15 mouse cellular contexts compared by ENCODE assay signal in the genomic region with DNA sequence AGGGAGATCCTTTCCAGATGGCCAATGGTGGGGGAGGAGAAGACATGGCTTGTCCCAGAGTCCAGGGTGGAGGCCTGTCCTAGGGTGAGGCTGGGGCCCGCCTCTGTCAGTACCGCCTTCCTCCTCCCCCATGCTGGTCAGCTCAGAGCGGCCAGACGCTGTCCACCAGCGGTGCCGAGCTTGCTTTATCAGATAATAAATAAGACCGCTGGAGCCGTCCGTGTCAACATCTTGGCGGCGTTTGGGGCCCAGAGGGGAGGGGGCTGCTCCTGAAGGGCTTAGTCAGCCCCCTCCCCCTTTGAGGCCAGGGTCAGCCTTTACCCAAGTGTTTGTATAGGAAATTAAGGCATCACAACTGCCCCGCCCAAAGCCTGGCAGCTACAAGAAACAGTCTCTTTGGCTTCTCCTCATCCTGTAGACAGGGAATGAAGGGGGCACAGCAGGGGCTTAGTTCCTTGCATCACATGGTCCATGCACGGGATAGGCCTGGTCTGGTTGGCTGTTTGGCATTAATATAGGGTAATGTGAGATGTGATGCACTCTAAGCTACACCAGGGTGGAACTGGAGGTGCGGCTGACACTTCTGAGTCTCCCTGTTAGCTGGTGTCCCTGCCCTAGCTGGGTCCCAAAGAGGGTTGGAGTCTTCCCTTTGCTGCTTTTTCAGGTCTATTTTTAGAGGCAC. TPM values are rescaled to one million over a fixed set of nuclear protein-coding genes. Genes with fewer than 3 reads are reported as not detected.
DNase-seq lines count a peak whose midpoint lies in the region; ATAC-seq and TF ChIP-seq lines count a peak whose summit lies in the region.
"Had no signal": no experiment of that assay in that cellular context is flagged by ENCODE, and none has a peak within 500 bp of the region (broad histone marks: within the 10 kb centered on the region; RNA-seq: fewer than 3 reads in every experiment).

No protein-coding gene starts in this region.

- H3K9ac ChIP-seq in intestine, embryonic 14.5 days (ENCODE audit: low read length): no peak overlapping the region
- H3K9ac ChIP-seq in midbrain, embryonic 13.5 days (replicated peaks): no peak overlapping the region; the same call in 1 of the 2 replicates
- no peak overlapping the region for H3K9ac ChIP-seq in forebrain, postnatal 0 days

- H3K4me2 ChIP-seq in intestine, embryonic 14.5 days (ENCODE audit: low read length): no peak overlapping the region
- H3K4me2 ChIP-seq in midbrain, embryonic 13.5 days (replicated peaks): no peak overlapping the region
- H3K4me2 ChIP-seq in forebrain, postnatal 0 days (ENCODE audit: low read depth): no peak overlapping the region

- H3K27me3 ChIP-seq in heart, embryonic 10.5 days (ENCODE audit: insufficient read depth, poor library complexity, severe bottlenecking): no peaks in the 10 kb centered on the region
- no peaks in the 10 kb centered on the region for H3K27me3 ChIP-seq in kidney, adult 2 months (replicated peaks; ENCODE audit: control insufficient read depth, insufficient read depth, low read length)
- H3K27me3 ChIP-seq in intestine, embryonic 14.5 days (replicated peaks; ENCODE audit: control insufficient read depth, insufficient read depth, low read length): no peaks in the 10 kb centered on the region
- H3K27me3 ChIP-seq in midbrain, embryonic 13.5 days: peaks cover 13% of the 10 kb centered on the region
- H3K27me3 ChIP-seq in forebrain, postnatal 0 days (ENCODE audit: insufficient read depth, low read length): no peaks in the 10 kb centered on the region

- WGBS in heart, embryonic 10.5 days: 4% methylated on average over 14 of the region's 14 CpGs
- WGBS in kidney, adult 2 months: 28% methylated on average over 14 of the region's 14 CpGs
- WGBS in intestine, embryonic 14.5 days: 12% methylated on average over 14 of the region's 14 CpGs
- WGBS in midbrain, embryonic 13.5 days: 20% methylated on average over 14 of the region's 14 CpGs
- WGBS in forebrain, postnatal 0 days: 43% methylated on average over 14 of the region's 14 CpGs

- H3K4me1 ChIP-seq in heart, embryonic 10.5 days: peaks cover 79% of the 10 kb centered on the region
- no peaks in the 10 kb centered on the region for H3K4me1 ChIP-seq in kidney, adult 2 months (ENCODE audit: control insufficient read depth, insufficient read depth, low read length)
- H3K4me1 ChIP-seq in intestine, embryonic 14.5 days (replicated peaks; ENCODE audit: control insufficient read depth, insufficient read depth, low read length): peaks cover 10% of the 10 kb centered on the region
- peaks cover 5% of the 10 kb centered on the region for H3K4me1 ChIP-seq in midbrain, embryonic 13.5 days (replicated peaks)
- H3K4me1 ChIP-seq in forebrain, postnatal 0 days (ENCODE audit: insufficient read depth): no peaks in the 10 kb centered on the region

- H3K9me3 ChIP-seq in heart, embryonic 10.5 days: no peaks in the 10 kb centered on the region
- H3K9me3 ChIP-seq in intestine, embryonic 14.5 days (ENCODE audit: control insufficient read depth, low read length): no peaks in the 10 kb centered on the region
- H3K9me3 ChIP-seq in midbrain, embryonic 13.5 days: no peaks in the 10 kb centered on the region
- no peaks in the 10 kb centered on the region for H3K9me3 ChIP-seq in forebrain, postnatal 0 days (ENCODE audit: low read length)

- peak; percentile 70 for ATAC-seq in intestine, embryonic 14.5 days (replicated peaks; ENCODE audit: low FRiP score, low TSS enrichment, low read depth)
- peak; percentile 60; the same call in 1 of the 2 replicates for ATAC-seq in midbrain, embryonic 13.5 days
- ATAC-seq in forebrain, postnatal 0 days: no peak

- peak; percentile 89 for DNase-seq in heart, embryonic 10.5 days (ENCODE audit: low spot score)
- DNase-seq in heart, adult 18-20 months: no peak
- DNase-seq in kidney, postnatal 4 days: peak; percentile 58 to 63
- DNase-seq in kidney, adult 2 months: no peak
- peak; percentile 61 for DNase-seq in intestine, embryonic 14.5 days (ENCODE audit: low spot score)
- DNase-seq in forebrain, postnatal 0 days: no peak
- no peak for DNase-seq in testis, postnatal 14 days (ENCODE audit: low spot score)
- DNase-seq: heart, postnatal 4 days; thymus, postnatal 4 days had no signal

- TF ChIP-seq CTCF in kidney, adult 2 months (conservative IDR thresholded peaks at IDR 0.05; ENCODE audit: insufficient read depth, insufficient read length, low read depth, low read length): no peak
- TF ChIP-seq CTCF in forebrain, postnatal 0 days (IDR thresholded peaks at IDR 0.05; ENCODE audit: low read depth): no peak

- TF ChIP-seq POLR2A in kidney, adult 2 months (IDR thresholded peaks at IDR 0.05; ENCODE audit: low read depth, low read length): no peak

- H3K27ac ChIP-seq in heart, embryonic 10.5 days: peak overlapping the region; percentile 83
- H3K27ac ChIP-seq in kidney, adult 2 months (ENCODE audit: insufficient read depth, low read depth, low read length): no peak overlapping the region
- H3K27ac ChIP-seq in intestine, embryonic 14.5 days (ENCODE audit: low read depth): peak overlapping the region; percentile 29; the same call in 1 of the 2 replicates
- H3K27ac ChIP-seq in midbrain, embryonic 13.5 days: no peak overlapping the region
- H3K27ac ChIP-seq in forebrain, postnatal 0 days (ENCODE audit: low read depth, low read length): no peak overlapping the region

- peaks cover 37% of the 10 kb centered on the region for H3K36me3 ChIP-seq in heart, embryonic 10.5 days
- H3K36me3 ChIP-seq in kidney, adult 2 months (ENCODE audit: control insufficient read depth, insufficient read depth, low read length): no peaks in the 10 kb centered on the region
- 0 out of 2 replicates have a peak, but pooled peaks cover 6% of the 10 kb centered on the region for H3K36me3 ChIP-seq in intestine, embryonic 14.5 days (ENCODE audit: control insufficient read depth, insufficient read depth, low read length)
- no peaks in the 10 kb centered on the region for H3K36me3 ChIP-seq in midbrain, embryonic 13.5 days
- H3K36me3 ChIP-seq in forebrain, postnatal 0 days (ENCODE audit: insufficient read depth): no peaks in the 10 kb centered on the region

- H3K4me3 ChIP-seq in heart, embryonic 10.5 days: peak overlapping the region; percentile 43
- H3K4me3 ChIP-seq in kidney, adult 2 months (ENCODE audit: insufficient read depth, low read depth, low read length): no peak overlapping the region
- no peak overlapping the region for H3K4me3 ChIP-seq in intestine, embryonic 14.5 days (ENCODE audit: low read depth, low read length)
- no peak overlapping the region for H3K4me3 ChIP-seq in midbrain, embryonic 13.5 days (replicated peaks)
- H3K4me3 ChIP-seq in forebrain, postnatal 0 days (ENCODE audit: low read depth, low read length): no peak overlapping the region

RNA-seq across cellular contexts. Expression of a gene that starts 11.7 kb away (rescaled TPM):
- polyA plus RNA-seq in heart, embryonic 10.5 days (2016; fragmentation: Nextera tagmentation; extraction: Ambion mirVana): 34.7 and 41.3 TPM in 2 replicates
- under 1 TPM; 0.35 to 0.80 TPM for total RNA-seq in heart, adult 18-20 months (2021)
- 1.2 TPM in 2 replicates for polyA plus RNA-seq in kidney, adult 2 months (2012; rRNA removed)
- polyA plus RNA-seq in intestine, embryonic 14.5 days (2014; fragmentation: Nextera tagmentation; extraction: Ambion mirVana): 7.9 and 8.1 TPM in 2 replicates
- polyA plus RNA-seq in midbrain, embryonic 13.5 days (2015; fragmentation: Nextera tagmentation; extraction: Ambion mirVana): not detected in 2 replicates
- not detected in 2 replicates for total RNA-seq in forebrain, postnatal 0 days (2014; rRNA removed)
- polyA plus RNA-seq in forebrain, postnatal 0 days (2015; fragmentation: Nextera tagmentation; extraction: Ambion mirVana): not detected in 2 replicates
- total RNA-seq: layer of hippocampus, postnatal 14 days; MEL had no signal
- polyA plus RNA-seq: cortical plate, adult 2 months; neural tube, embryonic 14.5 days had no signal

RNA-seq across cellular contexts. Expression of a gene that starts 33.1 kb away (rescaled TPM):
- polyA plus RNA-seq in heart, embryonic 10.5 days (2016; fragmentation: Nextera tagmentation; extraction: Ambion mirVana): 0.16 and 0.68 TPM in 2 replicates
- not detected for total RNA-seq in heart, adult 18-20 months (2021)
- 0.49 and 0.50 TPM in 2 replicates for polyA plus RNA-seq in kidney, adult 2 months (2012; rRNA removed)
- polyA plus RNA-seq in intestine, embryonic 14.5 days (2014; fragmentation: Nextera tagmentation; extraction: Ambion mirVana): 2.5 and 2.7 TPM in 2 replicates
- not detected in 2 replicates for polyA plus RNA-seq in midbrain, embryonic 13.5 days (2015; fragmentation: Nextera tagmentation; extraction: Ambion mirVana)
- not detected in 2 replicates for total RNA-seq in forebrain, postnatal 0 days (2014; rRNA removed)
- not detected in 2 replicates for polyA plus RNA-seq in forebrain, postnatal 0 days (2015; fragmentation: Nextera tagmentation; extraction: Ambion mirVana)
- total RNA-seq: heart, postnatal 4 days; layer of hippocampus, postnatal 14 days; MEL had no signal
- polyA plus RNA-seq: cortical plate, adult 2 months; neural tube, embryonic 14.5 days; spleen, adult 2 months had no signal

RNA-seq across cellular contexts. Expression of a gene that starts 49.5 kb away (rescaled TPM):
- 12.4 and 13.1 TPM in 2 replicates for polyA plus RNA-seq in heart, embryonic 10.5 days (2016; fragmentation: Nextera tagmentation; extraction: Ambion mirVana)
- total RNA-seq in heart, adult 18-20 months (2021): 10 to 100 TPM; 10.9 TPM
- 18.2 TPM in 2 replicates for polyA plus RNA-seq in kidney, adult 2 months (2012; rRNA removed)
- polyA plus RNA-seq in intestine, embryonic 14.5 days (2014; fragmentation: Nextera tagmentation; extraction: Ambion mirVana): 17.1 and 20.3 TPM in 2 replicates
- polyA plus RNA-seq in midbrain, embryonic 13.5 days (2015; fragmentation: Nextera tagmentation; extraction: Ambion mirVana): 18.2 and 21.6 TPM in 2 replicates
- 46.6 and 58.8 TPM in 2 replicates for total RNA-seq in forebrain, postnatal 0 days (2014; rRNA removed)
- 21.1 and 28.4 TPM in 2 replicates for polyA plus RNA-seq in forebrain, postnatal 0 days (2015; fragmentation: Nextera tagmentation; extraction: Ambion mirVana)

Comparison
In these comparisons a context has a peak if more than half of its experiments do, and no peak if none do; other contexts are left out.
1. DNase-seq: peak in heart, embryonic 10.5 days (single experiment), kidney, postnatal 4 days (2 of 2) and intestine, embryonic 14.5 days (single experiment); none in heart, adult 18-20 months (0 of 2), kidney, adult 2 months (single experiment), forebrain, postnatal 0 days (single experiment) and testis, postnatal 14 days (single experiment).
2. H3K27ac ChIP-seq: peak in heart, embryonic 10.5 days (single experiment) and intestine, embryonic 14.5 days (single experiment); none in kidney, adult 2 months (single experiment), midbrain, embryonic 13.5 days (single experiment) and forebrain, postnatal 0 days (single experiment).